Mouse (Mus musculus) embryonic facial prominence, embryonic 14.5 days (tissue): ENCODE measurements around the gene Kctd20. TPM values are rescaled to one million over a fixed set of nuclear protein-coding genes. Genes with fewer than 3 reads are reported as not detected.

Experiments used
- ATAC-seq: fragments of 200-750 bp; cut with Nextera tagmentation; 2 replicates; pipeline ENCODE4 v1.8.0; 2017; ENCODE audit warnings: low read depth, moderate number of reproducible peaks, moderate TSS enrichment
- DNase-seq: peaks from one replicate; pipeline ENCODE4 v3.0.0-alpha.2; 2015; ENCODE audit warnings: low spot score
- H3K27ac ChIP-seq: fragments of 300-500 bp; sonication (generic); replicated peaks from 2 replicates; pipeline ENCODE4 v1.5.1; 2014; ENCODE audit warnings: low read depth, mild to moderate bottlenecking, low read length, moderate library complexity
- H3K27me3 ChIP-seq: fragments of 300-500 bp; sonication (generic); replicated peaks from 2 replicates; pipeline ENCODE4 v1.6.1; 2014; ENCODE audit warnings: low read length; ENCODE audit not compliant: control insufficient read depth, insufficient read depth
- H3K36me3 ChIP-seq: fragments of 300-500 bp; sonication (generic); 2 replicates; pipeline ENCODE4 v1.6.1; 2014; ENCODE audit warnings: low read length, mixed read lengths; ENCODE audit not compliant: control insufficient read depth, insufficient read depth
- H3K4me1 ChIP-seq: fragments of 300-500 bp; sonication (generic); 2 replicates; pipeline ENCODE4 v1.6.1; 2014; ENCODE audit warnings: antibody characterized with exemption, low read length; ENCODE audit not compliant: control insufficient read depth, insufficient read depth
- H3K4me2 ChIP-seq: fragments of 300-500 bp; sonication (generic); 2 replicates; pipeline ENCODE4 v1.6.1; 2014; ENCODE audit warnings: low read depth, mild to moderate bottlenecking, low read length, moderate library complexity, mixed read lengths
- H3K4me3 ChIP-seq: fragments of 300-500 bp; sonication (generic); 2 replicates; pipeline ENCODE4 v1.5.1; 2014; ENCODE audit warnings: low read depth, mild to moderate bottlenecking, low read length
- H3K9ac ChIP-seq: fragments of 300-500 bp; sonication (generic); 2 replicates; pipeline ENCODE4 v1.6.1; 2014; ENCODE audit warnings: low read depth, mild to moderate bottlenecking, low read length, moderate library complexity, mixed read lengths
- H3K9me3 ChIP-seq: fragments of 300-500 bp; sonication (generic); 2 replicates; pipeline ENCODE4 v1.6.1; 2016; ENCODE audit warnings: low read length; ENCODE audit not compliant: control insufficient read depth
- WGBS: fragments of 180-500 bp; shearing (Covaris S2); extraction: QIAGEN DNeasy Blood & Tissue Kit; methylation state at CpG from one replicate; pipeline ENCODE4 v1.1.7; 2014; 5-methylcytosine and 5-hydroxymethylcytosine counted together
- polyA plus RNA-seq: library from polyadenylated mRNA; unstranded; fragments of >200 nt; fragmentation: Nextera tagmentation; extraction: Ambion mirVana; gene quantifications from 2 replicates; pipeline ENCODE4 v1.2.1, GENCODE M21; 2014

Kctd20 gene
- 79.0 and 90.7 TPM in 2 replicates for polyA plus RNA-seq

- H3K4me1 ChIP-seq: peaks cover 18% of the 10 kb centered on the region
- H3K36me3 ChIP-seq: 0 out of 2 replicates have a peak, but pooled peaks cover 2% of the 10 kb centered on the region
- H3K9me3 ChIP-seq: peaks cover 4% of the 10 kb centered on the region
- H3K27ac ChIP-seq: peak within 1 kb of the TSS; percentile 98
- H3K27me3 ChIP-seq: no peaks in the 10 kb centered on the region
- H3K4me2 ChIP-seq: peak within 1 kb of the TSS; percentile 88
- peak; percentile 93 for ATAC-seq
- peak within 1 kb of the TSS; percentile 95 for H3K9ac ChIP-seq
- peak; percentile 94 for DNase-seq
- H3K4me3 ChIP-seq: peak within 1 kb of the TSS; percentile 85
- WGBS: 1% methylated on average over 43 of the region's 80 CpGs
Measured at GRCm38 (mm10) chr17:28951831-28952799, at the start of gene Kctd20. TSS of gene Kctd20 (plus strand) at chr17:28951950.

GRCm38 (mm10) chr17:28904546-28905376 is 47.0 kb upstream of the Kctd20 start:
- WGBS: 25% methylated on average over 21 of the region's 23 CpGs
- Histone ChIP-seq H3K27ac (no peak overlapping the region), H3K36me3 (no peaks in the 10 kb centered on the region), H3K9ac (no peak overlapping the region), H3K9me3 (no peaks in the 10 kb centered on the region), H3K4me1 (no peaks in the 10 kb centered on the region; the same call in 1 of the 2 replicates), H3K4me2 (no peak overlapping the region), H3K27me3 (peaks cover 3% of the 10 kb centered on the region; the same call in 1 of the 2 replicates), H3K4me3 (no peak overlapping the region)
- DNase-seq: peak; percentile 28
- ATAC-seq: no peak

- Histone ChIP-seq H3K4me2 (no peak overlapping the region), H3K27ac (no peak overlapping the region), H3K4me1 (no peaks in the 10 kb centered on the region; the same call in 1 of the 2 replicates), H3K4me3 (no peak overlapping the region), H3K27me3 (peaks cover 7% of the 10 kb centered on the region; the same call in 1 of the 2 replicates), H3K9me3 (no peaks in the 10 kb centered on the region), H3K36me3 (no peaks in the 10 kb centered on the region), H3K9ac (no peak overlapping the region)
- WGBS: 72% methylated on average over 13 of the region's 13 CpGs
- ATAC-seq: no peak
- DNase-seq: no peak
Measured at GRCm38 (mm10) chr17:28905377-28905916, 46.3 kb upstream of the Kctd20 start.

- no peak overlapping the region for H3K4me2 ChIP-seq
- ATAC-seq (no peak), DNase-seq (peak; percentile 25)
- no peak overlapping the region for H3K27ac ChIP-seq
- no peaks in the 10 kb centered on the region for H3K9me3 ChIP-seq
- 77% methylated on average over 7 of the region's 7 CpGs for WGBS
- no peak overlapping the region for H3K9ac ChIP-seq
- H3K27me3 ChIP-seq: peaks cover 7% of the 10 kb centered on the region; the same call in 1 of the 2 replicates
- H3K36me3 ChIP-seq: no peaks in the 10 kb centered on the region
- H3K4me3 ChIP-seq: no peak overlapping the region
- no peaks in the 10 kb centered on the region; the same call in 1 of the 2 replicates for H3K4me1 ChIP-seq
Measured at GRCm38 (mm10) chr17:28907959-28908358, 43.8 kb upstream of the Kctd20 start.

GRCm38 (mm10) chr17:28909252-28909941 is 42.4 kb upstream of the Kctd20 start:
- H3K27me3 ChIP-seq: peaks cover 7% of the 10 kb centered on the region; the same call in 1 of the 2 replicates
- WGBS: 3% methylated on average over 25 of the region's 29 CpGs
- no peak overlapping the region for H3K27ac ChIP-seq
- H3K4me2 ChIP-seq: peak overlapping the region; percentile 63
- no peaks in the 10 kb centered on the region for H3K9me3 ChIP-seq
- ATAC-seq (peak; percentile 41; the same call in 1 of the 2 replicates), DNase-seq (peak; percentile 67)
- H3K9ac ChIP-seq: peak overlapping the region; percentile 60
- peak overlapping the region; percentile 33 for H3K4me3 ChIP-seq
- no peaks in the 10 kb centered on the region; the same call in 1 of the 2 replicates for H3K4me1 ChIP-seq
- H3K36me3 ChIP-seq: no peaks in the 10 kb centered on the region

- Histone ChIP-seq H3K9ac (no peak overlapping the region), H3K36me3 (no peaks in the 10 kb centered on the region), H3K27me3 (peaks cover 7% of the 10 kb centered on the region; the same call in 1 of the 2 replicates), H3K4me2 (no peak overlapping the region), H3K4me1 (no peaks in the 10 kb centered on the region), H3K9me3 (no peaks in the 10 kb centered on the region), H3K27ac (no peak overlapping the region), H3K4me3 (no peak overlapping the region)
- DNase-seq: no peak
- 25% methylated on average over 7 of the region's 7 CpGs for WGBS
- ATAC-seq: no peak
Measured at GRCm38 (mm10) chr17:28910139-28910538, 41.6 kb upstream of the Kctd20 start.

GRCm38 (mm10) chr17:28913200-28913599 is 38.5 kb upstream of the Kctd20 start:
- Histone ChIP-seq H3K27me3 (peaks cover 4% of the 10 kb centered on the region; the same call in 1 of the 2 replicates), H3K4me3 (no peak overlapping the region), H3K9me3 (no peaks in the 10 kb centered on the region), H3K9ac (no peak overlapping the region), H3K4me2 (no peak overlapping the region), H3K27ac (no peak overlapping the region), H3K4me1 (no peaks in the 10 kb centered on the region), H3K36me3 (no peaks in the 10 kb centered on the region)
- no peak for DNase-seq
- no peak for ATAC-seq
- WGBS: 80% methylated on average over 5 of the region's 5 CpGs
